Mouse (Mus musculus) heart, embryonic 13.5 days (tissue): ENCODE measurements around the gene Tmx2. TPM values are rescaled to one million over a fixed set of nuclear protein-coding genes. Genes with fewer than 3 reads are reported as not detected.

Experiments used
- polyA plus RNA-seq: library from polyadenylated mRNA; unstranded; fragments of >200 nt; fragmentation: Nextera tagmentation; extraction: Ambion mirVana; gene quantifications from 2 replicates; pipeline ENCODE4 v1.2.1, GENCODE M21; 2015

The Tmx2 gene
- polyA plus RNA-seq, 1 experiment from 2014 or later: 136 TPM

Other genes starting within 250 kb of the Tmx2 start
- 72.0 and 80.3 TPM in 2 replicates for gene Tfpi, start 202.4 kb downstream of the Tmx2 start, polyA plus RNA-seq
- gene Ctnnd1, start 28.4 kb downstream of the Tmx2 start, polyA plus RNA-seq: 60.6 and 63.6 TPM in 2 replicates
- gene Btbd18, start 20.1 kb downstream of the Tmx2 start, polyA plus RNA-seq: 0.10 and 0.12 TPM in 2 replicates
- gene Selenoh, start 8.4 kb downstream of the Tmx2 start, polyA plus RNA-seq: 272 and 285 TPM in 2 replicates
- not detected in 2 replicates for gene Gm28635, start 1.1 kb downstream of the Tmx2 start, polyA plus RNA-seq
- gene Med19, start 738 bp downstream of the Tmx2 start, polyA plus RNA-seq: 26.1 and 26.6 TPM in 2 replicates
- 20.8 and 21.9 TPM in 2 replicates for gene Zdhhc5, start 36.0 kb upstream of the Tmx2 start, polyA plus RNA-seq
- 16.4 and 18.5 TPM in 2 replicates for gene Clp1, start 48.2 kb upstream of the Tmx2 start, polyA plus RNA-seq
- gene Ypel4, start 54.9 kb upstream of the Tmx2 start, polyA plus RNA-seq: 7.3 and 8.4 TPM in 2 replicates
- gene Gm19426, start 64.5 kb upstream of the Tmx2 start, polyA plus RNA-seq: 5.7 and 6.5 TPM in 2 replicates
- gene Serping1, start 96.3 kb upstream of the Tmx2 start, polyA plus RNA-seq: 38.8 and 40.2 TPM in 2 replicates
- gene Ube2l6, start 119.7 kb upstream of the Tmx2 start, polyA plus RNA-seq: 92.5 and 114 TPM in 2 replicates
- 0.24 and 0.27 TPM in 2 replicates for gene Smtnl1, start 143.5 kb upstream of the Tmx2 start, polyA plus RNA-seq
- 72.3 and 89.1 TPM in 2 replicates for gene Timm10, start 147.9 kb upstream of the Tmx2 start, polyA plus RNA-seq
- 16.1 and 17.1 TPM in 2 replicates for gene Slc43a1, start 159.7 kb upstream of the Tmx2 start, polyA plus RNA-seq
- 0.72 and 0.99 TPM in 2 replicates for gene Rtn4rl2, start 207.6 kb upstream of the Tmx2 start, polyA plus RNA-seq